Comparison of ENCODE assay signal across 17 mouse cellular contexts in genomic region chr9:88377483-88377882, GRCm38 (mm10).
"Had no signal": no experiment of that assay in that cellular context is flagged by ENCODE, and none has a peak within 500 bp of the region (broad histone marks: within the 10 kb centered on the region; RNA-seq: fewer than 3 reads in every experiment).

No protein-coding gene starts in this region.

- ATAC-seq: intestine, postnatal 0 days; lung, postnatal 0 days; midbrain, embryonic 15.5 days had no signal

- H3K4me1 ChIP-seq: limb, embryonic 13.5 days; midbrain, embryonic 12.5 days; midbrain, embryonic 15.5 days; neural tube, embryonic 13.5 days; stomach, embryonic 15.5 days had no signal

- H3K9me3 ChIP-seq: limb, embryonic 13.5 days; liver, embryonic 13.5 days; midbrain, embryonic 12.5 days; midbrain, embryonic 15.5 days; neural tube, embryonic 13.5 days; stomach, embryonic 15.5 days had no signal

- H3K27me3 ChIP-seq: limb, embryonic 13.5 days; liver, embryonic 13.5 days; midbrain, embryonic 12.5 days; midbrain, embryonic 15.5 days; neural tube, embryonic 13.5 days; stomach, embryonic 15.5 days had no signal

- H3K4me3 ChIP-seq: limb, embryonic 13.5 days; liver, embryonic 13.5 days; midbrain, embryonic 12.5 days; midbrain, embryonic 15.5 days; myocyte; neural tube, embryonic 13.5 days; stomach, embryonic 15.5 days had no signal

- DNase-seq: kidney, adult 9 months; kidney, postnatal 14 days; kidney, postnatal 4 days; left cerebral cortex, postnatal 4 days; liver; liver, embryonic 13.5 days; lung, embryonic 14.5 days; retina, postnatal 1 day; thymus, postnatal 25 days had no signal
